Mouse (Mus musculus) spleen, postnatal 14 days (tissue): ENCODE measurements around the gene Rxfp1.

Experiments used
- DNase-seq, 2 experiments: peaks; one replicate each; pipeline ENCODE4 v3.0.0; 2021 to 2022; ENCODE audit warnings: low spot score in 2 of 2

Rxfp1 gene

DNA sequence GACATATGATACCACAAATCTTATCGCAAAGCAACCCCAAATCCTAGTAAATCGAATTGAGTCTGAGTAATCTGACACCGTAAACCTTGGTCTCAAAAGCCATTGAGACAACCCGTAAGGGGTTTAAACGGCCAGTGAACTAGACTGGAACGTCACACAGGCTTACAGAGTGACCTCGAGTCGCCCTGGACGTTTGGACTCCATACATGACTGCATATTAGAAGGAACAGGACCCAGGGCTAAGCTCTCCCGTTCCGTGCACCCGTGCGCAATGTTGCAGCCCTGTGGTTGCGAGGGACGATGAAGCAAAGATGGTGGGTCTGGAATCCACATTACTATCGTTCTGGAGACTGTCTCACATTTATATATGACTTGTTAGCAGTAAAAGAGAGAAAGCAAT, 65.5 kb downstream of the Rxfp1 start:
- no peak for DNase-seq

- no peak for DNase-seq
Observed at GRCm38 (mm10) chr3:79670556-79670955, 67.1 kb downstream of the Rxfp1 start.

DNA sequence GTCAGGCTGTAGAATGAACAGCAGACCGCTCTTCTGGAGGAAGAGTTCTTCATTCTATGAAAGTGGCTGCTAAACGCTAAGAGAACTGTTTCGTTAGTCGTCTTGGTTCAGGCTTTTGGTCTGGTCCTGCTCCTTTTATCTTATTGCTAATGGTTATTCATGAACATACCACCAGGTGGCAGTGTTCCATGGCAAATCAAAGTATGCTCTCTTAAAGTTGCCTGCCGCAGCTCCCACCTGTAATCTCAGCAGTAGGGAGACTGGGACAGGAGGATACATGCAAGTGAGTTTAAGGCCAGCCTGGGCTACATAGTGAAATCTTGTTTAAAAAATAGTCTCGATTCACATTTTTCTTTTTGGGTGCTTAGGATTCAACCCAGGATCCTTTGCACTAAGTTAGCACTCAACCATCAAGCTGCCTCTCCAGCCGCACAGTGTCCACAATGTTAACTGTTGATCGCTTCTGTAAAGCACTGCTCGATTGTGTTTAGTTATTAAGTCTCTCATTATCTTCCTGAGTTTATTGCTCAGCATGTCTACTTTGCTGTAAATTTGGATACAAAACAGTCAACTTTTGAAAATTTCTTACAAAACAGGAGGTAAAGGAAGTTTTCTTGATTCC, 72.8 kb downstream of the Rxfp1 start:
- peak in 1 of 2 experiments; percentile 14 for DNase-seq

- no peak for DNase-seq
Observed at GRCm38 (mm10) chr3:79656682-79657081, 81.0 kb downstream of the Rxfp1 start.

- DNase-seq = no peak
Observed at GRCm38 (mm10) chr3:79652129-79652528, 85.6 kb downstream of the Rxfp1 start.

DNA sequence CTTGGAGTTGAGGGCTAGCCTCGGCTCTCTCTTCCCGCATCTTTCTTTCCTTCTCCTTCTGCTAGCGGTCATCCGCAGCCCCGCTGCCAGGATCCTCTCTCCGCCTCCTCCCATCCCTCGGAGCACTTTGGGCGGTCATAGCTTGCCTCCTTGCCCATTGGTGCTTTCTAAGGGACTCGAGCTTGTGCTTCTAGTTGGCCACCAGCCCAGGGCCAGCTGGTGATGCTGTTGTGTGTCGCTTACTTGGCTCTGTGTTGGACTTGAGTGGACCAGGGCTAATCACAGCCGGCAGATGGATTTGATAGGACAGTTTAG, 108.3 kb downstream of the Rxfp1 start, which contains the start of gene Etfdh:
Gene Etfdh, minus strand, starts transcription at position 85 of the 315 bp plus-strand sequence.
- DNase-seq = no peak

GRCm38 (mm10) chr3:79628561-79629415, 108.9 kb downstream of the Rxfp1 start, which contains the start of gene 4930579G24Rik:
4930579G24Rik (plus strand) TSS chr3:79629079.
- DNase-seq = peak; percentile 85 to 87

- no peak for DNase-seq
Observed at GRCm38 (mm10) chr3:79628182-79628560, 109.5 kb downstream of the Rxfp1 start.

DNA sequence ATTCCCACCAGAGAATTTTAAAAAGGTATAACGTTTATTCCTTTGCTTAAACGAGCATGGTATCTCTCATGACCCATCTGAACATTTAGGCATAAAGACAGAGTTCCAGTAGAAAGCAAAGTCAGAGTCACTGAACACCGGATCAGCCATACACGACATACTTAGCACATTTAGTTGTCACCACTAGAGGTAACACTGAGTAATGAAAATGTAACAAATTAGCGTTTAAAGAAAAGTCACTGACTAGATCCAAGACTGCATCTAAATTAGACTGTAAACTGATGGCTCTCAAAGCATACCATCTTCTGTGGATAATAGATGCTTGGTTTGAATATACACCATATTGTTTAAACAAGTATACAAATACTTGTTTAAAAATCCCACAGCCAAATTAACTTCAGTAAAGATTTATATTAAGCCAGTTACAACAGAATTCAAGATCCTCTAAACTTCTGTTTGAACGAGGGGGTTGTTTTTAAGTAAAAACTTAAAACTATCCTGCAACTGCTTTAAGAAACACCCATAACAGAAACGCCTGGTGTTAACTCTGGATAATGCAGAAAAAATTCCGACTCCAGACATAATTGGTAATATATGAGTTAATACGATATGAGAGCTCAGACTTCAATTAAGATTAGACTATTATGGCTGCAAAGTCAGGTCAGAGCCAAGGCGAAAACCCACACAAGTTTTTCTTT, 110.0 kb downstream of the Rxfp1 start:
- DNase-seq = no peak

DNA sequence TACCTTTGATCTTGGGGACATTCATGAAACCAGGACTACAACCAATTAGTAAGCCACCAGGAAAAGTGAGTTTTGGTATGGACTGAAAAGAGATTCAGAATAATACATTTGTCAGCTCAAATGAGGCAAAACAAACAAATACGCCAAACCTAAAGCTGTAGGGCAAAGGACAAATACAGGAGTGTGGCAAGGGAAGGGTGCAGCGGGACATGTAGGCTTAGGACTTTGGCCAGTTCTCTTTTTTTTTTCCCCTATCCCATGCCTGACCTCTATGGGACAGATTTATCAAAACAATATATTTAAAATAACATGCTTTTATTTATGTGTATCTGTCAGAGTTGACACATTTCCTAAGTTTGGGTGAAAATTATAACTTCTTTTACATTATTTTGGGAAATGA, 127.8 kb downstream of the Rxfp1 start:
- DNase-seq = no peak

GRCm38 (mm10) chr3:79595468-79595867, 142.2 kb downstream of the Rxfp1 start:
- DNase-seq = no peak

- DNase-seq = no peak
Observed at GRCm38 (mm10) chr3:79591793-79592471, 145.7 kb downstream of the Rxfp1 start.
